ENCODE assay signal across 26 mouse cellular contexts in the genomic region with DNA sequence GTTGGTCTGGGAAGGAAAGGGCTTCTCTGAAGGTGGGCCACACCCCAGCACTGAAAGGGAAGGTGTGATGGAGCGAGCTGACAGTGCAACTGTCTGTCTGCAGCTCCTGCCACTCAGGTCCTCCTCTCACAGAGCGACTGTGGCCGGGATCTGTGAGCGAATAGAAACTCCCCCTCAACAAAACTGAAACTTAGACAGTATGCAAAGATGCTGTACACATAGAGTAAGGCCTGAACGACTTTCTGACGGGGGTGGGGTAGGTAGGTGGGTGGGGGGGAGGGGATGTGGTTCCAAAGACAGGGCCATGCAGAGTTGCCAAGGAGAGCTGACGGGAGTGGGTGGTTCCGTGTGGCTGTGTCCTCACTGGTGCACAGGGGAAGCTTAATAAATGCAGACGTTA. TPM values are rescaled to one million over a fixed set of nuclear protein-coding genes. Genes with fewer than 3 reads are reported as not detected.
DNase-seq lines count a peak whose midpoint lies in the region; ATAC-seq and TF ChIP-seq lines count a peak whose summit lies in the region.
"Had no signal": no experiment of that assay in that cellular context is flagged by ENCODE, and none has a peak within 500 bp of the region (broad histone marks: within the 10 kb centered on the region; RNA-seq: fewer than 3 reads in every experiment).

No protein-coding gene starts in this region.

- peaks cover 96% of the 10 kb centered on the region for H3K79me2 ChIP-seq in CH12.LX (replicated peaks; ENCODE audit: control insufficient read depth, extremely low read depth, insufficient read depth, poor library complexity, severe bottlenecking)

- TF ChIP-seq CTCF in CH12.LX (conservative IDR thresholded peaks at IDR 0.05 in 1 of 2, IDR thresholded peaks at IDR 0.05 in 1 of 2; ENCODE audit: low read depth in 2 of 2, low read length in 2 of 2) = no peak
- TF ChIP-seq CTCF in liver, postnatal 0 days (IDR thresholded peaks at IDR 0.05; ENCODE audit: low read depth) = no peak
- no peak for TF ChIP-seq CTCF in stomach, postnatal 0 days (IDR thresholded peaks at IDR 0.05; ENCODE audit: low read depth)

- dilution Hi-C loops in CH12.LX (cut with MboI; ENCODE audit: extremely low pct_ligation_motif_present, extremely low pct_unique_long_range_greater_than_20kb, low sequenced_read_pairs) = no loop called here

- in situ Hi-C loops in CH12.LX (cut with MboI; ENCODE audit: low pct_ligation_motif_present, low pct_unique_long_range_greater_than_20kb, low sequenced_read_pairs) = no loop called here

- ATAC-seq in liver, postnatal 0 days = no peak
- ATAC-seq in midbrain, embryonic 11.5 days (ENCODE audit: low FRiP score) = no peak
- no peak for ATAC-seq in stomach, postnatal 0 days (ENCODE audit: low FRiP score, low TSS enrichment)
- ATAC-seq: activated CD4-positive, CD25-positive, alpha-beta regulatory T cell, adult 4 months; CD4-positive, CD25-positive, alpha-beta regulatory T cell, adult 4 months; forebrain, embryonic 14.5 days; forebrain, postnatal 0 days; Patski had no signal

- TF ChIP-seq EP300 in CH12.LX (IDR thresholded peaks at IDR 0.05; ENCODE audit: low read length) = no peak
- no peak for TF ChIP-seq EP300 in liver, postnatal 0 days (IDR thresholded peaks at IDR 0.05; ENCODE audit: low read depth)
- no peak for TF ChIP-seq EP300 in stomach, postnatal 0 days (optimal IDR thresholded peaks at IDR 0.05)

- H3K9me3 ChIP-seq in CH12.LX (replicated peaks; ENCODE audit: low read length) = no peaks in the 10 kb centered on the region
- no peaks in the 10 kb centered on the region for H3K9me3 ChIP-seq in liver, postnatal 0 days (ENCODE audit: low read length)
- no peaks in the 10 kb centered on the region for H3K9me3 ChIP-seq in midbrain, embryonic 11.5 days (ENCODE audit: control insufficient read depth, low read length)
- H3K9me3 ChIP-seq in stomach, postnatal 0 days (ENCODE audit: control insufficient read depth, low read length) = no peaks in the 10 kb centered on the region
- H3K9me3 ChIP-seq: embryonic facial prominence, embryonic 15.5 days; hindbrain, embryonic 12.5 days; hindbrain, embryonic 15.5 days had no signal

- DNase-seq in CH12.LX (ENCODE audit: extremely low read depth) = peak; percentile 74
- peak; percentile 40 for DNase-seq in ES-CJ7 (ENCODE audit: low read depth, low spot score)
- DNase-seq in brain, adult 2 months (ENCODE audit: low read depth, low spot score) = peak; percentile 11
- DNase-seq in liver, postnatal 0 days = no peak
- no peak for DNase-seq in midbrain, embryonic 11.5 days (ENCODE audit: low spot score, missing footprints)
- DNase-seq in stomach, postnatal 0 days (ENCODE audit: low spot score) = no peak
- DNase-seq: adrenal gland, postnatal 10 days; adrenal gland, postnatal 36 days; cerebellum, adult 11 months; cerebellum, adult 2 months; cerebellum, adult 9-11 months; cerebellum, postnatal 25 days; embryo, embryonic 11 days; gastrocnemius, adult 2 months; gastrocnemius, postnatal 14 days; heart, adult 11 months had no signal

- no peak overlapping the region for H3K9ac ChIP-seq in CH12.LX (ENCODE audit: insufficient read depth, low read depth)
- no peak overlapping the region for H3K9ac ChIP-seq in liver, postnatal 0 days (replicated peaks)
- H3K9ac ChIP-seq in midbrain, embryonic 11.5 days (ENCODE audit: low read length) = no peak overlapping the region
- no peak overlapping the region for H3K9ac ChIP-seq in stomach, postnatal 0 days (ENCODE audit: low read length)
- H3K9ac ChIP-seq: embryonic facial prominence, embryonic 15.5 days; forebrain, postnatal 0 days; hindbrain, embryonic 12.5 days; hindbrain, embryonic 15.5 days had no signal

- H3K27ac ChIP-seq in CH12.LX (ENCODE audit: insufficient read depth, low read depth) = peak overlapping the region; percentile 36; the same call in 1 of the 2 replicates
- no peak overlapping the region for H3K27ac ChIP-seq in liver, postnatal 0 days (ENCODE audit: low read depth)
- H3K27ac ChIP-seq in midbrain, embryonic 11.5 days (ENCODE audit: low read depth, low read length) = no peak overlapping the region
- no peak overlapping the region for H3K27ac ChIP-seq in stomach, postnatal 0 days (replicated peaks)
- H3K27ac ChIP-seq: gastrocnemius, adult 2 months; hindbrain, embryonic 12.5 days; hindbrain, embryonic 15.5 days had no signal

- peak overlapping the region; percentile 71 for H3K4me2 ChIP-seq in CH12.LX (ENCODE audit: insufficient read depth, low read depth, poor library complexity, severe bottlenecking)
- H3K4me2 ChIP-seq in liver, postnatal 0 days (ENCODE audit: low read depth, low read length) = no peak overlapping the region
- H3K4me2 ChIP-seq in midbrain, embryonic 11.5 days = no peak overlapping the region
- no peak overlapping the region for H3K4me2 ChIP-seq in stomach, postnatal 0 days (replicated peaks; ENCODE audit: low read depth)
- H3K4me2 ChIP-seq: embryonic facial prominence, embryonic 15.5 days; heart, embryonic 11.5 days; hindbrain, embryonic 12.5 days; hindbrain, embryonic 15.5 days had no signal

- 59% methylated on average over 9 of the region's 9 CpGs for WGBS in liver, postnatal 0 days (ENCODE audit: insufficient replicate concordance)
- WGBS in midbrain, embryonic 11.5 days = 86% methylated on average over 9 of the region's 9 CpGs
- WGBS in stomach, postnatal 0 days = 80% methylated on average over 9 of the region's 9 CpGs

- no peaks in the 10 kb centered on the region for H3K27me3 ChIP-seq in CH12.LX (replicated peaks)
- H3K27me3 ChIP-seq in liver, postnatal 0 days (ENCODE audit: insufficient read depth, low read length) = no peaks in the 10 kb centered on the region
- H3K27me3 ChIP-seq in midbrain, embryonic 11.5 days (ENCODE audit: control insufficient read depth, insufficient read depth, low read length) = no peaks in the 10 kb centered on the region
- H3K27me3 ChIP-seq in stomach, postnatal 0 days (ENCODE audit: control insufficient read depth, insufficient read depth, low read length) = no peaks in the 10 kb centered on the region
- H3K27me3 ChIP-seq: embryonic facial prominence, embryonic 15.5 days; hindbrain, embryonic 12.5 days; hindbrain, embryonic 15.5 days; Patski had no signal

- no peak for TF ChIP-seq POLR2A in CH12.LX (IDR thresholded peaks at IDR 0.05; ENCODE audit: low read depth, low read length)

- no peak overlapping the region for H3K4me3 ChIP-seq in CH12.LX (replicated peaks in 1 of 3; ENCODE audit: low read depth in 2 of 3, low read length in 2 of 3, poor library complexity in 1 of 3)
- no peak overlapping the region for H3K4me3 ChIP-seq in liver, postnatal 0 days (ENCODE audit: low read depth, low read length)
- H3K4me3 ChIP-seq in midbrain, embryonic 11.5 days (ENCODE audit: low read depth, low read length) = no peak overlapping the region
- H3K4me3 ChIP-seq in stomach, postnatal 0 days (ENCODE audit: low read depth, low read length) = no peak overlapping the region
- H3K4me3 ChIP-seq: embryonic facial prominence, embryonic 15.5 days; gastrocnemius, adult 2 months; hindbrain, embryonic 12.5 days; hindbrain, embryonic 15.5 days had no signal

- no peak for TF ChIP-seq RAD21 in CH12.LX (IDR thresholded peaks at IDR 0.05; ENCODE audit: low read depth, low read length)

- H3K4me1 ChIP-seq in CH12.LX (ENCODE audit: control insufficient read depth in 1 of 2, insufficient read depth in 2 of 2) = peaks cover 20 to 65% of the 10 kb centered on the region in 2 experiments
- H3K4me1 ChIP-seq in liver, postnatal 0 days (ENCODE audit: insufficient read depth) = no peaks in the 10 kb centered on the region
- H3K4me1 ChIP-seq in midbrain, embryonic 11.5 days (ENCODE audit: control insufficient read depth, insufficient read depth, low read length) = no peaks in the 10 kb centered on the region
- no peaks in the 10 kb centered on the region for H3K4me1 ChIP-seq in stomach, postnatal 0 days (replicated peaks; ENCODE audit: control insufficient read depth, insufficient read depth)
- H3K4me1 ChIP-seq: hindbrain, embryonic 12.5 days; hindbrain, embryonic 15.5 days had no signal

- H3K36me3 ChIP-seq in CH12.LX (replicated peaks in 1 of 2; ENCODE audit: control insufficient read depth in 1 of 2, insufficient read depth in 1 of 2, low read length in 1 of 2) = peaks cover 16 to 66% of the 10 kb centered on the region in 2 experiments
- no peaks in the 10 kb centered on the region for H3K36me3 ChIP-seq in liver, postnatal 0 days (replicated peaks; ENCODE audit: insufficient read depth, low read length)
- H3K36me3 ChIP-seq in midbrain, embryonic 11.5 days (ENCODE audit: control insufficient read depth, insufficient read depth, low read length) = no peaks in the 10 kb centered on the region
- no peaks in the 10 kb centered on the region for H3K36me3 ChIP-seq in stomach, postnatal 0 days (ENCODE audit: control insufficient read depth, insufficient read depth, low read length)
- H3K36me3 ChIP-seq: embryonic facial prominence, embryonic 15.5 days; G1E; hindbrain, embryonic 12.5 days; hindbrain, embryonic 15.5 days had no signal

TF ChIP-seq in CH12.LX, 34 proteins besides CTCF, POLR2A, EP300 and RAD21:
- no peak for TF ChIP-seq BHLHE40 (IDR thresholded peaks at IDR 0.05; ENCODE audit: low read depth, low read length)
- peak; percentile 50; the same call in 1 of the 2 replicates for TF ChIP-seq CHD2 (IDR thresholded peaks at IDR 0.05; ENCODE audit: low read length)
- TF ChIP-seq SMC3 (IDR thresholded peaks at IDR 0.05; ENCODE audit: low read depth, low read length) = no peak

RNA-seq across cellular contexts. Expression of gene Plcg2, which starts 19.8 kb away (rescaled TPM):
- 194 and 205 TPM in 2 replicates for total RNA-seq in CH12.LX (2012; rRNA removed)
- total RNA-seq in CH12.LX (2014; rRNA removed) = 129 and 139 TPM in 2 replicates
- 177 and 196 TPM in 2 replicates for polyA plus RNA-seq in CH12.LX (2012; ENCODE audit: insufficient read length, low read depth)
- polyA plus RNA-seq in liver, postnatal 0 days (2015; fragmentation: Nextera tagmentation; extraction: Ambion mirVana) = 5.9 and 7.3 TPM in 2 replicates
- polyA plus RNA-seq in midbrain, embryonic 11.5 days (2014; fragmentation: Nextera tagmentation; extraction: Ambion mirVana) = 2.2 and 2.3 TPM in 2 replicates
- polyA plus RNA-seq in stomach, postnatal 0 days (2015; fragmentation: Nextera tagmentation; extraction: Ambion mirVana) = 2.3 and 2.4 TPM in 2 replicates
- total RNA-seq: G1E had no signal
- polyA plus RNA-seq: G1E had no signal

Comparison
In these comparisons a context has a peak if more than half of its experiments do, and no peak if none do; other contexts are left out.
1. DNase-seq: peak in CH12.LX (single experiment), ES-CJ7 (single experiment) and brain, adult 2 months (single experiment); none in liver, postnatal 0 days (single experiment), midbrain, embryonic 11.5 days (single experiment) and stomach, postnatal 0 days (single experiment).
2. RNA of gene Plcg2, which starts 19.8 kb away (polyA plus RNA-seq): 177 to 196 TPM in CH12.LX; 5.9 to 7.3 TPM in liver, postnatal 0 days, 2.3 to 2.4 TPM in stomach, postnatal 0 days and 2.2 to 2.3 TPM in midbrain, embryonic 11.5 days; every median in the first group is over 10 times any median in the second.